Mouse (Mus musculus) neutrophil, adult 59 days (primary cell): ENCODE measurements around the gene Sit1. TPM values are rescaled to one million over a fixed set of nuclear protein-coding genes. Genes with fewer than 3 reads are reported as not detected.

Experiments
- total RNA-seq, 2 experiments: library from RNA; stranded (reverse); gene quantifications; 1 replicate in 1 of 2; 2 replicates in 1 of 2; pipeline ENCODE4 v1.2.4; 2023

Gene Sit1
- total RNA-seq: under 1 TPM in 1 of 2 experiments, not detected in 1; 0.31 TPM

DNA sequence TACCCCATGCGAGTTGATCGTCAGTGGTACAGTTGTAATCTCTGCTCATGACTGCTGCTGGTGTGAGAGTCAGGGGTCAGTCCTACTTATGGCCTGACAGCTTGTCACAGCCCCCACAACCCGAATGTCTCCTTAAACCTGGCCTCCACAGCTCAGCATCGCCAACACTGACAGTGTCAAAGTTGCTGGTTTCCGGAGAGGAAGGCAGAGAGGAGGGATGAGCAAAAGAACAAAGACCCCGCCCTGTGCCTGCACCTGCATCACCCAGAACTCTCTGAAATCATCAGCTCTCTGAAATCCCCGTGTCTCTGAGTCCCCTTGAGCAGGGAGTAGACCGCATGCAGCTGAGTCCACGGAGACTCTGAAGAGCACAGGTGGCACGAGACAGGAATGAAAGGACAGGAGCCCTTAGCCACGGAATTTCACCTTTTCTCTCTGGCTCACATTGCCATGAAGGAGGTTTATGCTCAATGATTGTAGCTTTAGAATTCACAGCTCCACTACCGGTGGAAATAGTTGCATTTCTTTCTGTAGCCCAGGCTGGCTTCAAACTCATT, at the start of gene Sit1:
Sit1 (minus strand) TSS at position 200 of the 557 bp plus-strand sequence.

GRCm38 (mm10) chr4:43506536-43507185, 23.1 kb upstream of the Sit1 start, which contains the start of gene Car9:
Car9 (plus strand) TSS chr4:43506966.

DNA sequence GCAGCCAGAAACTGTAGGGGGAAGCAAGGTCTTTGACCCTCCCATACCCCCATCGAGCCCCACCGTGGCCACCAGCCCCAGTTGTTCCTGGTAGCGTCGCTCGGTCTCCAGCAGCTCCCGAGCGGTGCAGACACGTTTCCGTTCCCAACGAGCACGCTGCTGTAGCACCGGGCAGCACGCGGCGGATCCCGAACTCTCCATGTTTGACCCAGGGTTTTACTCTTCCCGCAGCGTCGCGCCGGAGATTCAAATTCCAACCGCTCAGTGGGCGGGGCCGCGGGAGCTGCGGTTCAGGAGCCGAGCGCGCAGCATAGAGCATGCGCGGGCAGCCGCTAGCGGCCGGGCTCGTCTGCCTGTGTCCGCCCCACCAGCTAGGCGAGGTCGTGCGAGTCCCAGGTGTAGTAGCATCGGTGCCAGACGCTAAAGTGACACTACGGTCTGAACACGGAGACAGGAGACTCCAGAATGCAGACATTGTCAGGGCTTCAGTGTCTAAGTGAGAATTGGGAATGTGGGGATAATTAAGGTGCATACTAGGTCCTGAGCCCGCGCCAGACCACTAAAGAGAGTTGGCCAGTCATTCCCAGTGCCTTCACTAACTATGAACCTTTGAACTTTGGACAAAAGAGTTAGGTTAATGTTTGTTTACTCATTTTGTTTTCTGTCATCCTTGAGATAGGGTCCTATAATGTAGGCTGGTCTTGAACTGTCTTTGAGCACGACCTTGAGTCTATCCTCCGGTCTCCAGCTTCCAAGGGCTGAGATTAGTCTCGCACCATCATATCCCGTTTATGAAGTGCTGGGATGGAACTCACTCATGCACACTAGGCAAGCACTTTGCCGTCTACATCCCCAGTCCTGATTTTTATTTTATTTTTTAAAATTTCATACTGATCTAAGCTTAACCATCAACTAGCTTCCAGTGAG, 16.1 kb upstream of the Sit1 start, which contains the start of gene Arhgef39:
Arhgef39 (minus strand) TSS at position 289 of the 927 bp plus-strand sequence.

GRCm38 (mm10) chr4:43492821-43493185, 9.3 kb upstream of the Sit1 start, which contains the start of gene Ccdc107:
Ccdc107 (plus strand) TSS chr4:43492900.

DNA sequence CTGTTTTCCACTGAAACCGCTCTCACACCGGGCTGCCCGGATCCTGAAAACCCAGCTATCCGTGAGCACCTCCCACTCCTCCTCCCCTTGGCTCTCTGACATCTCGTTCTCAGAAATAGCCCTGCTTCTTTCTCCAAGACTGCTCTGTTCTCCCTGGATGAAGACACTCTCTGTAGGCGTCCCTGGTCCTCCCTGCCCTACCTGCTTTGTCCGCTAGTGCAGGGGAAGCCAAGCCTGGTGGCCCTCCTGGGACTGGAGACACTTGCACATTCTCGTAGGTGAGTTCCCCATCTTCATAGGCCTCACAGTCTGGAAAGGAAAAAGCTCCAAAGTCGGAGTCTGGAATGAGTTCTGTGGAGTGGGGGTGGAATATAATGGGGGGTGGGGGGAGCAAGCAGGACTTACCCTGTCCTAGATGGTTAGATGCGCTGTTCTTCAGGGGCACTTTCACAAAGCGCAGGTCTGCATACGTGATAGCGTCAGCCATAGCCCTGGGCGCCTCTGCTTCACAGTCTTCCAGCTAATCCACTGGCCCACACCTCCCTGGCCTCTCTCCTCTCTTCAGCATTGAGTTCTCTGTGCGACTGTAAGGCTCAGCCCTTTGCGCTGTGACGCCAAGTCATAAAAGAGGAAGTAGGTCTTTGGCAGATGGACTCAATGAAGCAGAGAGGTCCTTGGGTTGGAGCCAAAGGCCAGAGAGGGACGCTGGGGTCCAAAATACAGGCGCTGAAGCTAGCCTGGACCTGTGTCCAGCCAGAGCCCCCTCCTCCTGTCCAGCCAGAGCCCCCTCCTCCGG, 29.3 kb downstream of the Sit1 start, which contains the start of gene Cd72:
Cd72 (minus strand) TSS at position 588 of the 796 bp plus-strand sequence.

DNA sequence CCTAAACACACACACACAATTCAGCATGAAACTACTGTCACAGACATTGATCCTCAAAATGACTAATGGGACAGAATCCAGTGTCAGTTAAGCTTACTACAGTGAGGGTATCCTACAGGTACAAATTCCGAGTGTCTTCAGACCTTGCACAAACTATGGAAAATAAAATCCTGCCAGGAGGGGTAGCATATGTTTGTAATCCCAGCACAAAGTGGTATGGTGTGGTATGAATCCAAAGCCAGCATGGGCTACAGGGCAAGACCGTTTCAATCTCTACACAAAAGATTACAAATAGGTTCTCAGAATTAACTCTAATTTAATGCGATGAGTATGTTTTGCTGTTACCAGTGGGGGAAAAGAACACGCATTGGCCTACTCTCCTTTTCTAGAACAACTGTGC, 41.9 kb downstream of the Sit1 start, which contains the start of gene Tesk1:
Tesk1 (plus strand) TSS at position 301 of the 400 bp plus-strand sequence.

Other genes starting within 250 kb of the Sit1 start
- gene Atp8b5, start 216.6 kb downstream of the Sit1 start, total RNA-seq: under 1 TPM in 1 of 2 experiments, not detected in 1; 0.38 TPM
- gene Rusc2, start 101.8 kb downstream of the Sit1 start, total RNA-seq: 1 to 10 TPM; 2.9 to 3.4 TPM
- not detected for gene Fam166b, start 54.6 kb downstream of the Sit1 start, total RNA-seq
- gene Tesk1, start 41.8 kb downstream of the Sit1 start, total RNA-seq: 1 to 10 TPM; 5.8 to 8.1 TPM
- 10 to 100 TPM in 1 of 2 experiments, 1 to 10 TPM in 1; 2.2 to 24.5 TPM for gene Cd72, start 29.1 kb downstream of the Sit1 start, total RNA-seq
- gene Ccdc107, start 9.2 kb upstream of the Sit1 start, total RNA-seq: 1 to 10 TPM; 5.1 to 5.2 TPM
- 10 to 100 TPM; 31.2 to 32.1 TPM for gene Arhgef39, start 16.0 kb upstream of the Sit1 start, total RNA-seq
- gene Car9, start 23.2 kb upstream of the Sit1 start, total RNA-seq: 1 to 10 TPM; 1.1 to 2.6 TPM
- under 1 TPM; 0.60 to 0.68 TPM for gene Tpm2, start 40.0 kb upstream of the Sit1 start, total RNA-seq
- gene Creb3, start 78.6 kb upstream of the Sit1 start, total RNA-seq: 10 to 100 TPM; 67.4 to 72.8 TPM
- gene Tln1, start 79.0 kb upstream of the Sit1 start, total RNA-seq: 100 to 1,000 TPM; 547 to 593 TPM
- 10 to 100 TPM; 47.1 to 49.4 TPM for gene Rgp1, start 95.0 kb upstream of the Sit1 start, total RNA-seq
- 10 to 100 TPM; 28.4 to 32.8 TPM for gene Gba2, start 95.1 kb upstream of the Sit1 start, total RNA-seq
- not detected for gene Msmp, start 100.8 kb upstream of the Sit1 start, total RNA-seq
- under 1 TPM; 0.33 to 0.80 TPM for gene Npr2, start 148.2 kb upstream of the Sit1 start, total RNA-seq
- not detected for gene Spag8, start 169.9 kb upstream of the Sit1 start, total RNA-seq
- gene Hint2, start 172.7 kb upstream of the Sit1 start, total RNA-seq: 10 to 100 TPM in 1 of 2 experiments, 1 to 10 TPM in 1; 8.7 to 10.2 TPM
- gene Tmem8b, start 185.2 kb upstream of the Sit1 start, total RNA-seq: under 1 TPM; 0.60 to 0.66 TPM
- gene Fam221b, start 185.4 kb upstream of the Sit1 start, total RNA-seq: under 1 TPM in 1 of 2 experiments, not detected in 1; 0.11 TPM
- gene Olfr70, start 217.1 kb upstream of the Sit1 start, total RNA-seq: not detected
- gene Olfr71, start 226.5 kb upstream of the Sit1 start, total RNA-seq: not detected
- gene Hrct1, start 243.5 kb upstream of the Sit1 start, total RNA-seq: not detected
- gene Spaar, start 246.3 kb upstream of the Sit1 start, total RNA-seq: not detected